Mouse (Mus musculus): ENCODE measurements around the gene Tdp1.

- TF ChIP-seq CTCF (conservative IDR thresholded peaks at IDR 0.05; ENCODE audit: insufficient read depth, insufficient read length, low read depth, low read length) (no peak), POLR2A (IDR thresholded peaks at IDR 0.05; ENCODE audit: low read depth, low read length) (no peak)
Measured at GRCm38 (mm10) chr12:99864613-99865012, 19.7 kb upstream of the Tdp1 start.
